In the genomic region with DNA sequence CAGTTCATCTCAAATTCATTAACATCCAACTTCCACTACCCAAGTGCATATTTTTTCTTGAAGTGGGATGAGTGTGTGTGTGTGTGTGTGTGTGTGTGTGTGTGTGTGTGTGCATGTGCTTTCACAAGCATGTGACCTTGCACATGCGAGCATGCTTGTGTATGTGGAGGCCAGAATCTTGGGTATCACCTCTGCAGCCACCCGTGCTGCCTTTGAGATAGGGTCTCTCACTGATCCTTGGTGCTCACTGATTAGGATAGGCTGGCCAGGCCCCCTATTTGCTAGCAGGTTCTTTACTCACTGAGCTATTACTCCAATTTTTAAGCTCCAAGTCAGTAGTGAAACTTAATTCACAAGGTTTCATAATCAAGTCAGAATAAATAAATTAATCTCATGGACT, we compare ENCODE assay signal across 25 mouse cellular contexts. TPM values are rescaled to one million over a fixed set of nuclear protein-coding genes. Genes with fewer than 3 reads are reported as not detected.
A peak's percentile ranks its signal among the peaks of the same experiment; 100 is the strongest.
DNase-seq lines count a peak whose midpoint lies in the region; ATAC-seq and TF ChIP-seq lines count a peak whose summit lies in the region.
"Had no signal": no experiment of that assay in that cellular context is flagged by ENCODE, and none has a peak within 500 bp of the region (broad histone marks: within the 10 kb centered on the region; RNA-seq: fewer than 3 reads in every experiment).

No protein-coding gene starts in this region.

- H3K9ac ChIP-seq in liver, embryonic 14.5 days (replicated peaks): no peak overlapping the region
- H3K9ac ChIP-seq: embryonic facial prominence, embryonic 13.5 days; forebrain, embryonic 13.5 days; forebrain, postnatal 0 days; hindbrain, embryonic 13.5 days had no signal

- no peak for TF ChIP-seq POLR2A in thymus, adult 2 months (IDR thresholded peaks at IDR 0.05; ENCODE audit: control insufficient read depth, extremely low read depth, insufficient read depth, low read length, poor library complexity)

- no peaks in the 10 kb centered on the region for H3K27me3 ChIP-seq in liver, embryonic 14.5 days (ENCODE audit: control insufficient read depth, insufficient read depth, low read length)
- no peaks in the 10 kb centered on the region for H3K27me3 ChIP-seq in thymus, adult 2 months (ENCODE audit: control insufficient read depth, insufficient read depth, low read length)
- H3K27me3 ChIP-seq: embryonic facial prominence, embryonic 13.5 days; forebrain, embryonic 13.5 days; hindbrain, embryonic 13.5 days had no signal

- DNase-seq in heart, adult 11 months: peak; percentile 76
- DNase-seq in heart, postnatal 14 days: no peak
- DNase-seq in liver, embryonic 14.5 days (ENCODE audit: low read depth in 3 of 3, low spot score in 3 of 3): no peak
- no peak for DNase-seq in thymus, postnatal 10 days (ENCODE audit: low spot score in 2 of 2)
- DNase-seq in thymus, adult 2 months: no peak
- DNase-seq: adrenal gland, postnatal 25 days; B cell, adult 2 months; cerebellum, adult 9-11 months; cerebellum, postnatal 36 days; forebrain, postnatal 0 days; gastrocnemius, adult 2 months; gastrocnemius, postnatal 25 days; heart, adult 18-20 months; heart, postnatal 10 days had no signal

- H3K36me3 ChIP-seq in liver, embryonic 14.5 days (replicated peaks; ENCODE audit: control insufficient read depth, insufficient read depth, low read depth): no peaks in the 10 kb centered on the region
- no peaks in the 10 kb centered on the region for H3K36me3 ChIP-seq in thymus, adult 2 months (ENCODE audit: control insufficient read depth, insufficient read depth, low read length)
- H3K36me3 ChIP-seq: embryonic facial prominence, embryonic 13.5 days had no signal

- peak; percentile 54; the same call in 1 of the 2 replicates for TF ChIP-seq EP300 in liver, embryonic 14.5 days (IDR thresholded peaks at IDR 0.05; ENCODE audit: low read depth)

- peaks cover 0 to 16% of the 10 kb centered on the region in 2 experiments; a peak in 3 of 4 replicates for H3K4me1 ChIP-seq in liver, embryonic 14.5 days (replicated peaks; ENCODE audit: control insufficient read depth in 2 of 2, insufficient read depth in 2 of 2, low read length in 1 of 2)
- H3K4me1 ChIP-seq in thymus, adult 2 months (replicated peaks; ENCODE audit: control insufficient read depth, insufficient read depth, low read length): peaks cover 14% of the 10 kb centered on the region

- intact Hi-C loops in heart, postnatal 14 days (cut with DNase I): no loop called here

- H3K4me2 ChIP-seq in liver, embryonic 14.5 days (ENCODE audit: low read depth): no peak overlapping the region
- H3K4me2 ChIP-seq: embryonic facial prominence, embryonic 13.5 days; forebrain, embryonic 13.5 days; hindbrain, embryonic 13.5 days had no signal

- ATAC-seq in liver, embryonic 14.5 days (ENCODE audit: insufficient read depth): peak; percentile 79
- ATAC-seq in megakaryocyte progenitor cell, adult 5-6 weeks (replicated peaks; ENCODE audit: poor library complexity): peak; percentile 63
- no peak for ATAC-seq in frontal cortex, adult (ENCODE audit: low TSS enrichment)
- ATAC-seq: CD4-positive, CD25-positive, alpha-beta regulatory T cell, adult 4 months; forebrain, embryonic 13.5 days; forebrain, postnatal 0 days; hindbrain, postnatal 0 days had no signal

- H3K4me3 ChIP-seq in liver, embryonic 14.5 days (ENCODE audit: insufficient read depth in 1 of 2, low read depth in 2 of 2, low read length in 2 of 2): no peak overlapping the region
- no peak overlapping the region for H3K4me3 ChIP-seq in thymus, adult 2 months (ENCODE audit: control insufficient read depth, insufficient read depth, low read length)
- H3K4me3 ChIP-seq: embryonic facial prominence, embryonic 13.5 days; forebrain, embryonic 13.5 days; gastrocnemius, adult 2 months; heart, embryonic 10.5 days; hindbrain, embryonic 13.5 days had no signal

- no peak overlapping the region for H3K27ac ChIP-seq in liver, embryonic 14.5 days
- H3K27ac ChIP-seq in thymus, adult 2 months (ENCODE audit: control insufficient read depth, insufficient read depth, low read length): no peak overlapping the region
- H3K27ac ChIP-seq: embryonic facial prominence, embryonic 13.5 days; forebrain, embryonic 13.5 days; gastrocnemius, adult 2 months; heart, embryonic 10.5 days; hindbrain, embryonic 13.5 days; hindbrain, postnatal 0 days had no signal

- 15% methylated on average over 2 of the region's 2 CpGs for WGBS in liver, embryonic 14.5 days (ENCODE audit: insufficient replicate concordance)
- 95% methylated on average over 2 of the region's 2 CpGs for WGBS in thymus, adult 2 months

- TF ChIP-seq CTCF in liver, embryonic 14.5 days (IDR thresholded peaks at IDR 0.05; ENCODE audit: low read depth): no peak
- TF ChIP-seq CTCF in thymus, adult 2 months (IDR thresholded peaks at IDR 0.05; ENCODE audit: borderline replicate concordance, control insufficient read depth, extremely low read depth, insufficient read depth, low read length, poor library complexity): no peak

- H3K9me3 ChIP-seq in liver, embryonic 14.5 days (ENCODE audit: control insufficient read depth, low read length): no peaks in the 10 kb centered on the region
- H3K9me3 ChIP-seq: embryonic facial prominence, embryonic 13.5 days; forebrain, embryonic 13.5 days; G1E; heart, embryonic 10.5 days; hindbrain, embryonic 13.5 days had no signal

RNA-seq across cellular contexts. Expression of gene Gm21985, which starts 6.8 kb away (rescaled TPM):
- total RNA-seq in heart, postnatal 14 days (2021): under 1 TPM in 1 of 2 experiments, not detected in 1; 0.51 TPM
- not detected in 2 replicates for polyA plus RNA-seq in liver, embryonic 14.5 days (2012; rRNA removed)
- not detected in 2 replicates for polyA plus RNA-seq in liver, embryonic 14.5 days (2014; fragmentation: Nextera tagmentation; extraction: Ambion mirVana)
- 0.17 TPM in 1 of 2 replicates, not detected in the other for total RNA-seq in megakaryocyte progenitor cell, adult 5-6 weeks (2015)
- total RNA-seq in megakaryocyte progenitor cell, adult 5-6 weeks (2017): 0.57 and 1.3 TPM in 2 replicates
- polyA plus RNA-seq in thymus, adult 2 months (2012; rRNA removed): 0.03 TPM in 1 of 2 replicates, not detected in the other
- total RNA-seq: adrenal gland, postnatal 25 days; hematopoietic stem cell, adult 5-6 weeks; hindbrain, postnatal 0 days had no signal
- polyA plus RNA-seq: CD4-positive, CD25-positive, alpha-beta regulatory T cell, adult 4 months; embryonic facial prominence, embryonic 13.5 days; forebrain, embryonic 13.5 days; forebrain, postnatal 0 days; G1E; heart, embryonic 10.5 days; heart, embryonic 14.5 days; hindbrain, embryonic 13.5 days; hindbrain, postnatal 0 days had no signal

RNA-seq across cellular contexts. Expression of gene Slc12a6, which starts 7.3 kb away (rescaled TPM):
- 10 to 100 TPM; 40.7 to 42.8 TPM for total RNA-seq in heart, postnatal 14 days (2021)
- polyA plus RNA-seq in liver, embryonic 14.5 days (2012; rRNA removed): 6.9 and 8.7 TPM in 2 replicates
- 3.4 and 4.9 TPM in 2 replicates for polyA plus RNA-seq in liver, embryonic 14.5 days (2014; fragmentation: Nextera tagmentation; extraction: Ambion mirVana)
- total RNA-seq in megakaryocyte progenitor cell, adult 5-6 weeks (2015): 55.6 and 71.4 TPM in 2 replicates
- total RNA-seq in megakaryocyte progenitor cell, adult 5-6 weeks (2017): 50.6 and 58.6 TPM in 2 replicates
- 97.6 and 97.8 TPM in 2 replicates for polyA plus RNA-seq in thymus, adult 2 months (2012; rRNA removed)

RNA-seq across cellular contexts. Expression of gene Nop10, which starts 11.2 kb away (rescaled TPM):
- total RNA-seq in heart, postnatal 14 days (2021): 10 to 100 TPM; 57.1 to 64.2 TPM
- 82.3 and 93.1 TPM in 2 replicates for polyA plus RNA-seq in liver, embryonic 14.5 days (2012; rRNA removed)
- 164 and 166 TPM in 2 replicates for polyA plus RNA-seq in liver, embryonic 14.5 days (2014; fragmentation: Nextera tagmentation; extraction: Ambion mirVana)
- 153 and 154 TPM in 2 replicates for total RNA-seq in megakaryocyte progenitor cell, adult 5-6 weeks (2015)
- 182 and 256 TPM in 2 replicates for total RNA-seq in megakaryocyte progenitor cell, adult 5-6 weeks (2017)
- 100 and 126 TPM in 2 replicates for polyA plus RNA-seq in thymus, adult 2 months (2012; rRNA removed)

RNA-seq across cellular contexts. Expression of gene Nutm1, which starts 13.8 kb away (rescaled TPM):
- total RNA-seq in heart, postnatal 14 days (2021): not detected
- polyA plus RNA-seq in liver, embryonic 14.5 days (2012; rRNA removed): not detected in 2 replicates
- not detected in 2 replicates for polyA plus RNA-seq in liver, embryonic 14.5 days (2014; fragmentation: Nextera tagmentation; extraction: Ambion mirVana)
- total RNA-seq in megakaryocyte progenitor cell, adult 5-6 weeks (2015): not detected in 2 replicates
- not detected in 2 replicates for total RNA-seq in megakaryocyte progenitor cell, adult 5-6 weeks (2017)
- polyA plus RNA-seq in thymus, adult 2 months (2012; rRNA removed): 0.03 TPM in 1 of 2 replicates, not detected in the other
- total RNA-seq: adrenal gland, postnatal 25 days; forebrain, postnatal 0 days; gastrocnemius, adult 2 months; gastrocnemius, postnatal 25 days; heart, adult 18-20 months; heart, postnatal 10 days; hematopoietic stem cell, adult 5-6 weeks had no signal
- polyA plus RNA-seq: CD4-positive, CD25-positive, alpha-beta regulatory T cell, adult 4 months; embryonic facial prominence, embryonic 13.5 days; forebrain, embryonic 13.5 days; heart, embryonic 14.5 days had no signal

RNA-seq across cellular contexts. Expression of gene Lpcat4, which starts 33.6 kb away (rescaled TPM):
- 1 to 10 TPM; 4.3 to 4.4 TPM for total RNA-seq in heart, postnatal 14 days (2021)
- polyA plus RNA-seq in liver, embryonic 14.5 days (2012; rRNA removed): 2.4 and 2.9 TPM in 2 replicates
- polyA plus RNA-seq in liver, embryonic 14.5 days (2014; fragmentation: Nextera tagmentation; extraction: Ambion mirVana): 1.9 and 2.1 TPM in 2 replicates
- total RNA-seq in megakaryocyte progenitor cell, adult 5-6 weeks (2015): 20.5 and 25.2 TPM in 2 replicates
- 7.8 and 8.5 TPM in 2 replicates for total RNA-seq in megakaryocyte progenitor cell, adult 5-6 weeks (2017)
- polyA plus RNA-seq in thymus, adult 2 months (2012; rRNA removed): 70.0 and 77.7 TPM in 2 replicates
